Mouse (Mus musculus): Measurements from ENCODE around the gene Tspyl1.

DNA sequence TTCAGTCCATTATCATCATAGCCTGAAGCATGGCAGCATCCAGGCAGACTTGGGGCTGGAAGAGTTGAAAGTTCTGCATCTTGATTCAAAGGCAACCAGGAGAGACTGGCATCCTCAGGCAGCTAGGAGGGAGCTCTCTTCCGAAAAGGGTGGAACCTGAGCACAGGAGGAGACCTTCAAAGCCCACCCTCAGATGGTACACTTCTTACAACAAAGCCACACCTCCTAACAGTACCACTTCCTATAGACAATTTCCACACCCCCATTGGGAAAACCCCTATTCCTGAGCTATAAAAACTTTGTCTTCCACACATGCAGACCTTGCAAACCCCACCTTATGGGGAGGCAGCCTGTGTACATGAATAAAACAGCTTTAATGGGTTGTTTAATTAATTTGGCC lies 48.6 kb upstream of the Tspyl1 start:
- TF ChIP-seq POLR2A (IDR thresholded peaks at IDR 0.05; ENCODE audit: control insufficient read depth in 1 of 2, insufficient read depth in 1 of 2, low read depth in 1 of 2, low read length in 2 of 2, poor library complexity in 1 of 2), result no peak
- TF ChIP-seq CTCF (IDR thresholded peaks at IDR 0.05 in 2 of 3, conservative IDR thresholded peaks at IDR 0.05 in 1 of 3; ENCODE audit: control insufficient read depth in 1 of 3, insufficient read depth in 1 of 3, low read depth in 2 of 3, low read length in 3 of 3, poor library complexity in 1 of 3, severe bottlenecking in 1 of 3), result no peak
- TF ChIP-seq TAL1 (IDR thresholded peaks at IDR 0.05; ENCODE audit: low read length), result no peak
- no peak for TF ChIP-seq UBTF (IDR thresholded peaks at IDR 0.05; ENCODE audit: borderline replicate concordance, insufficient read depth, low read depth, low read length)
- no peak for TF ChIP-seq TCF12 (IDR thresholded peaks at IDR 0.05; ENCODE audit: low read depth, low read length)
- no peak for TF ChIP-seq HCFC1 (IDR thresholded peaks at IDR 0.05; ENCODE audit: low read depth, low read length)

Data from MEL (cell line).